Mouse (Mus musculus): ENCODE data around the gene Cacna1c. TPM values are rescaled to one million over a fixed set of nuclear protein-coding genes. Genes with fewer than 3 reads are reported as not detected.
A peak's percentile ranks its signal among the peaks of the same experiment; 100 is the strongest.
"Not testable (repeated sequence)": the region's sequence is repeated elsewhere in the genome, so short reads cannot be mapped to it uniquely, and the experiment has no call there.

Gene Cacna1c
- polyA plus RNA-seq, 1 experiment from 2014 or later = 8.7 TPM

DNA sequence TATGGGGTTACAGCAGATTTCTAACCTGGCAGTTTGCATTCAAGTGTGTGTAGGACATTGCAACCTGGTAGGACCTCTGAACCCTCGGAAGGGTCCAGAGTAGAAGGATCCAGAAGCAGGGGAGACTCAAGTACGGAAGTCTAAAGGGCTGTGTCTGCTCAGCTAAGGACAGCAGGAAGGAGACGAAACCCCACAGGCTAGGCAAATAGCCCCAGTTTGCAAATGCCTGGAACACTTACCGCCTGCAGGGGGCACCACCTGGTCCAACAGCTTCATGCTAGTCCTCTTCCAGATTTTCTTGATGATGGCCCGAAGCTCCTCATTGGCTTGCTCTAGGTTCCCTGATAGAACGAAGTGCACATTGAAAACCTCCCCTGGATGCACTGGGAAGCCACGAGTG is 590.2 kb downstream of the Cacna1c start:
- no peak overlapping the region for H3K4me2 ChIP-seq (ENCODE audit: low read depth, severe bottlenecking)
- no peaks in the 10 kb centered on the region for H3K9me3 ChIP-seq (ENCODE audit: control insufficient read depth, low read length)
- ATAC-seq (ENCODE audit: insufficient number of reproducible peaks, low FRiP score, low TSS enrichment, low read depth) = no peak
- no peak for DNase-seq (ENCODE audit: low spot score)
- WGBS = 73% methylated on average over 7 of the region's 7 CpGs
- H3K27me3 ChIP-seq (ENCODE audit: control insufficient read depth, insufficient read depth, low read length) = no peaks in the 10 kb centered on the region
- H3K4me1 ChIP-seq (ENCODE audit: control insufficient read depth, insufficient read depth, low read length) = no peaks in the 10 kb centered on the region
- no peak overlapping the region for H3K9ac ChIP-seq (ENCODE audit: low read length)
- no peaks in the 10 kb centered on the region for H3K36me3 ChIP-seq (ENCODE audit: control insufficient read depth, insufficient read depth, low read length)
- H3K27ac ChIP-seq (replicated peaks; ENCODE audit: low read depth, low read length) = no peak overlapping the region
- H3K4me3 ChIP-seq (ENCODE audit: low read depth, low read length) = no peak overlapping the region

DNA sequence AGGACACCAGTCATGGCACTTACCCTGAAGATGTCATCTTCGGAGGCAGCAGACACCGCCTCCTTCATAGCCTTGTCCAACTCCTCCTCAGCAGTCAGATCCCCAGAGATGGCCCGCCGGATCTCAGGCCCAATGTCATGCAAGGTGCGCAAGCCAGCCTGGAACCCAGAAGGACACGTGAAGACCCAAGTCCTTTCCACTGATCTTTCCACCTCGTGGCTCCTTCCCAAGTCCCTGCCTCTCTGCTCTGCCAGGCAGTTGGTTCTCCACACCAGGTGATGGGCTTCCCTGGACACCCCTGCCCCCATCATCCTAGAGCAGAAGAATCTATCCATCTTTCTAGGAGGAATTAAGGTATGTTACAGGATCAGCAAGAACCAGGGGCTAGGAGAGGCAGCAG is 592.4 kb downstream of the Cacna1c start:
- no peaks in the 10 kb centered on the region for H3K27me3 ChIP-seq (ENCODE audit: control insufficient read depth, insufficient read depth, low read length)
- no peak overlapping the region for H3K4me3 ChIP-seq (ENCODE audit: low read depth, low read length)
- no peaks in the 10 kb centered on the region for H3K9me3 ChIP-seq (ENCODE audit: control insufficient read depth, low read length)
- ATAC-seq (ENCODE audit: insufficient number of reproducible peaks, low FRiP score, low TSS enrichment, low read depth) (no peak), DNase-seq (ENCODE audit: low spot score) (no peak)
- H3K27ac ChIP-seq (replicated peaks; ENCODE audit: low read depth, low read length) = no peak overlapping the region
- WGBS = 94% methylated on average over 7 of the region's 7 CpGs
- no peak overlapping the region for H3K4me2 ChIP-seq (ENCODE audit: low read depth, severe bottlenecking)
- H3K9ac ChIP-seq (ENCODE audit: low read length) = no peak overlapping the region
- H3K36me3 ChIP-seq (ENCODE audit: control insufficient read depth, insufficient read depth, low read length) = no peaks in the 10 kb centered on the region
- no peaks in the 10 kb centered on the region for H3K4me1 ChIP-seq (ENCODE audit: control insufficient read depth, insufficient read depth, low read length)

DNA sequence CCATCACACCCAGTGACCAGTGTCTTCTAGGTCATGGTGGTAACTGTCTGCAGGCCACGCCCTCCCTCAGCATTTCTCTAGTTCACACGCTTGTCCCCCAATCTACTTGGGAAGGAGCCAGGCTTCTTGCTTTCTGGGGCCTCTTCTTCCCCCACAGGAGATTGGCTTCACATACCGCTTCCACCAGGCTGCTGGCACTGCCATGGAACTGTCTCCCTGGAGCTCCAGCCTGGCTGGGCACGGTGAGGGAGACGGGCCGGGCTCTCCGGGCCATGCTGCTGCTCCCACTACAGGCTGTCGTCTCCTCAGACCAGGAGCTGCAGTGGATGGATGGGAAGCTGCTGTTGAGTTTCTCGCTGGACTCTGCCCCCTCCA is 600.5 kb downstream of the Cacna1c start:
- H3K9me3 ChIP-seq (ENCODE audit: control insufficient read depth, low read length) = no peaks in the 10 kb centered on the region
- DNase-seq (ENCODE audit: low spot score) (no peak), ATAC-seq (ENCODE audit: insufficient number of reproducible peaks, low FRiP score, low TSS enrichment, low read depth) (no peak)
- WGBS = 79% methylated on average over 9 of the region's 9 CpGs
- H3K9ac ChIP-seq (ENCODE audit: low read length) = no peak overlapping the region
- 0 out of 2 replicates have a peak, but pooled peaks cover 3% of the 10 kb centered on the region for H3K4me1 ChIP-seq (ENCODE audit: control insufficient read depth, insufficient read depth, low read length)
- peaks cover 8% of the 10 kb centered on the region for H3K27me3 ChIP-seq (ENCODE audit: control insufficient read depth, insufficient read depth, low read length)
- H3K27ac ChIP-seq (replicated peaks; ENCODE audit: low read depth, low read length) = no peak overlapping the region
- no peak overlapping the region for H3K4me2 ChIP-seq (ENCODE audit: low read depth, severe bottlenecking)
- no peaks in the 10 kb centered on the region for H3K36me3 ChIP-seq (ENCODE audit: control insufficient read depth, insufficient read depth, low read length)
- no peak overlapping the region for H3K4me3 ChIP-seq (ENCODE audit: low read depth, low read length)

DNA sequence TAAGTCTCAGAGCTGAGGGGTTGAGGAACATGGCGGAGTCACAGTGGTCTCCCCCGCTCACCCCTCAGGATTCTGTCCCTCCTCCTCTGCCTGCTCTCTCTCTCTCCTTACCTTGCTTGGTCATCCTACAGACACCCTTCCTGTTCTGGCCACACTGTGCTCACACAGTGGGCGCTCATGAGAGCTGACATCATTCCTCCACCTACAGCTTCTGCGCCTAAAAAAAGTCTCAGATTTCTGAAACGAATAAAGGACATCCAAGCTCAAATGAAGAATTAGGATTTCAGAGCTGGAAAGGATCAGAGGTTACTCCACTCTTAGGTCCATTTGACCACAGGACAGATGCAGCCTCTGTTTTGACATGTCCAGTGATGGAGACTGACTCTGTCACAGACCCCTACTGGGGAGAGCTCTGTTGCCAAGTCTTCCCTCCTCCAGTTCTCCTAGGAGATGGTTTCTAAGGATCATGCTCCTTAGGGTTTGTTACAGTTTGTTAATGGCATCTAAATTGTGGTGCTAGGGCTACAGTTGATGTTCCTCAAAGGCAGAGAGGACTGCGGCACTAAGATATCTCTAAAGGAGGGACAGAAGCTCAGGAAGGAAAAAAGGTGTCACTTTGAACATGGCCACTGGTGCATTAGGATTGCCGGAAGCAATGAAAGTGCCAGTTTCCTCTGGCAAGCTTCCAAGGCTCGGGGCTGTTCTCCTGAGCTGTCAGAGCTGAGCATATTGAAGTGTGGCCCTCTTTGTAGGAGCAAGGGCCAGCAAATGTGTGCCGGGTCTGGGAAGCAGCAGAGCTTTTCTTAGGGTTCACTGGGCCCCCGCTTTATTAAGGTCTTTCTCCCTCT is 601.2 kb downstream of the Cacna1c start:
- no peak overlapping the region for H3K9ac ChIP-seq (ENCODE audit: low read length)
- whole genome bisulfite sequencing = 86% methylated on average over 10 of the region's 10 CpGs
- ATAC-seq (ENCODE audit: insufficient number of reproducible peaks, low FRiP score, low TSS enrichment, low read depth) (no peak), DNase-seq (ENCODE audit: low spot score) (no peak)
- H3K27ac ChIP-seq (replicated peaks; ENCODE audit: low read depth, low read length) = no peak overlapping the region
- no peaks in the 10 kb centered on the region for H3K36me3 ChIP-seq (ENCODE audit: control insufficient read depth, insufficient read depth, low read length)
- H3K4me2 ChIP-seq (ENCODE audit: low read depth, severe bottlenecking) = no peak overlapping the region
- 0 out of 2 replicates have a peak, but pooled peaks cover 3% of the 10 kb centered on the region for H3K4me1 ChIP-seq (ENCODE audit: control insufficient read depth, insufficient read depth, low read length)
- H3K27me3 ChIP-seq (ENCODE audit: control insufficient read depth, insufficient read depth, low read length) = peaks cover 8% of the 10 kb centered on the region
- no peaks in the 10 kb centered on the region for H3K9me3 ChIP-seq (ENCODE audit: control insufficient read depth, low read length)
- H3K4me3 ChIP-seq (ENCODE audit: low read depth, low read length) = no peak overlapping the region

DNA sequence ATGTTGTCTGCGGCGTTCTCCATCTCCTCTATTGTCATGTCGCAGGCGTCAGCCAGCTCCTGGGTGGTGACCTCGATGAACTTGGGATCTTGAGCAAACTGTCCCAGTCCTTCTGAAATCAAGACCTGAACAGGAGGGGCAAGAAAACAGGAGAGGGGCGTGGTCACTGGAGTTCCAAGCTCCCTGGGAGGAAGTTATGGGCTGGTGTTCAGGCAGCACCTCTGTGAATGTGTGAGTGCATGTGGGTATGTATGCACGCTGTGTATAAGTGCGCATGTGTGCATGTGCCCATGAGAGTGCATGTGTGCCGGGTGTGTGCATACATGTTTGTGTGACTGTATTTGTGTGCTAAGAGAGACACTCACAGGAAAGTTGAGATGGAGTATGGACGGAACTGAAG is 602.1 kb downstream of the Cacna1c start:
- peak overlapping the region; percentile 26 for H3K4me3 ChIP-seq (ENCODE audit: low read depth, low read length)
- 39% methylated on average over 10 of the region's 10 CpGs for WGBS
- DNase-seq (ENCODE audit: low spot score) (peak; percentile 41), ATAC-seq (ENCODE audit: insufficient number of reproducible peaks, low FRiP score, low TSS enrichment, low read depth) (no peak)
- H3K36me3 ChIP-seq (ENCODE audit: control insufficient read depth, insufficient read depth, low read length) = no peaks in the 10 kb centered on the region
- peaks cover 8% of the 10 kb centered on the region for H3K27me3 ChIP-seq (ENCODE audit: control insufficient read depth, insufficient read depth, low read length)
- H3K9ac ChIP-seq (ENCODE audit: low read length) = no peak overlapping the region
- 0 out of 2 replicates have a peak, but pooled peaks cover 3% of the 10 kb centered on the region for H3K4me1 ChIP-seq (ENCODE audit: control insufficient read depth, insufficient read depth, low read length)
- H3K27ac ChIP-seq (replicated peaks; ENCODE audit: low read depth, low read length) = no peak overlapping the region
- peak overlapping the region; percentile 52 for H3K4me2 ChIP-seq (ENCODE audit: low read depth, severe bottlenecking)
- H3K9me3 ChIP-seq (ENCODE audit: control insufficient read depth, low read length) = no peaks in the 10 kb centered on the region

DNA sequence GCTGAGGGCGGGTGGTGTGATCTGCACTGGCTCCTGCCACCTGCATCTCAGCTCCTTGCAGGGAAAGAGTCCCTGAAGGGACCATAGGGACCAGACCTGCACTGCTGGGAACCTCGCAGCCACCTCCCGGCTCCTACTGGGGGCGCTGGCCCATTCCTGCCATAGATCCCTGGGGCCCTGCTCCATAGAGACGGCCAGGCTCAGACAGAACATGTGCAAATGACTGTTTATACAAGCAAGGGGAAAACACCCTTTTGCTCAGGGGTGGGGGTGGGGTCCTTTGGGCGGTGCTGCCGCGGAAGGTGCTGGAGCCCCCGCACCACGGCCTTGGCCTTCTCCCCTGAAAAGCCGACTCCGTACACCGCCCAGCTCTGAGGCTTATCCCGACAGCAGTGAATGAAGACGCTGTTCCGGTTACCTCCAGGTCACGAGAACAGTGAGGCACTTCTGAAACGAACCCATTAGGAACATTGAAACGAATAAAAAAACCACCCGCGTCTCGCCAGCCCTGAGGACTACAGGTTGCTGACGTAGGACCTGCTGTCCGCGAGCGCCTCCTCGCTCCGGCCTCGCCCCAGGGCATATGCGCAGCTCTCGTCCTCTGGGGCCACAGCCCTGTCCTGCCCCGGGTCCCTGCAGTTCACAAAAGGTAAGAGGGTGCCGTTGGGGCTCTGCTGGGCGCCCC is 602.7 kb downstream of the Cacna1c start:
- Histone ChIP-seq H3K27ac (replicated peaks; ENCODE audit: low read depth, low read length) (no peak overlapping the region), H3K4me2 (ENCODE audit: low read depth, severe bottlenecking) (peak overlapping the region; percentile 52), H3K27me3 (ENCODE audit: control insufficient read depth, insufficient read depth, low read length) (peaks cover 8% of the 10 kb centered on the region), H3K36me3 (ENCODE audit: control insufficient read depth, insufficient read depth, low read length) (no peaks in the 10 kb centered on the region), H3K9me3 (ENCODE audit: control insufficient read depth, low read length) (no peaks in the 10 kb centered on the region), H3K4me1 (ENCODE audit: control insufficient read depth, insufficient read depth, low read length) (0 out of 2 replicates have a peak, but pooled peaks cover 3% of the 10 kb centered on the region), H3K4me3 (ENCODE audit: low read depth, low read length) (peak overlapping the region; percentile 26), H3K9ac (ENCODE audit: low read length) (no peak overlapping the region)
- no peak; the same call in 1 of the 2 replicates for ATAC-seq (ENCODE audit: insufficient number of reproducible peaks, low FRiP score, low TSS enrichment, low read depth)
- DNase-seq (ENCODE audit: low spot score) = peak; percentile 46
- WGBS = 4% methylated on average over 34 of the region's 34 CpGs

DNA sequence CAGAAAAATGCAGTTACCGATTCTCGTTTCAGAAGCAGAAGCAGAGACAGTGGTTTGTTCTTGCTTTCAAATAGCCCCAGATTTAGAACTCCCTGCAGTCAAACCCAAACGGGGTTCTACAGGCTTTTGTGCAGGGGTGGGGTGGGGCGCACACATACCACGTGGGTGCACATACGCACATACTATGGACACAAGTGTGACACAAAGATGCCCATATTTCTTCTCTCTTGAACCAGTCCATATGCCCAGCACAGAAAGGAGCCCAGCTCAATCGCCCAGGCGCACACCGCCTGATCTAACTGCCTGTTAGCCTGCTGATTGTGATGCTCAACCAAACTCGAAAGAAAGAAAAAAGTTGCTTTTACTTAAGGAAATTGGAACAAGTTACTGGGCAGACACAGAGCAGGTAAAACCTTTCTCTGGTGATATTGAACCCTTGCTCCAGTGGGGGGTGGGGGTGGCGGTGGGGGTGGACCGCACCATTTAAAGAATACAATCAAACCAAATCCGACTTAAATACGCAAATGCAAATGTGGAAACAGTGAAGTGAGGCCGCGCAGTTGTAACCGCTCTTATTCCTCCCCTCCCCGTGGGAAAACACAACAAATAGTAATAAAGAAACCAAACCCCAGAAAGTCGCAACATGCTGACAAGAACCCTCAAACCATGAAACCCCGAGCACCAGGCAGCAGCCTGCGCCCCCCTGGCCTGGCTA is 603.4 kb downstream of the Cacna1c start:
- Histone ChIP-seq H3K36me3 (ENCODE audit: control insufficient read depth, insufficient read depth, low read length) (no peaks in the 10 kb centered on the region), H3K9ac (ENCODE audit: low read length) (no peak overlapping the region), H3K9me3 (ENCODE audit: control insufficient read depth, low read length) (no peaks in the 10 kb centered on the region), H3K4me2 (ENCODE audit: low read depth, severe bottlenecking) (peak overlapping the region; percentile 52), H3K27ac (replicated peaks; ENCODE audit: low read depth, low read length) (no peak overlapping the region), H3K4me1 (ENCODE audit: control insufficient read depth, insufficient read depth, low read length) (0 out of 2 replicates have a peak, but pooled peaks cover 3% of the 10 kb centered on the region), H3K4me3 (ENCODE audit: low read depth, low read length) (peak overlapping the region; percentile 26; the same call in 1 of the 2 replicates), H3K27me3 (ENCODE audit: control insufficient read depth, insufficient read depth, low read length) (peaks cover 8% of the 10 kb centered on the region)
- DNase-seq (ENCODE audit: low spot score) = no peak
- 32% methylated on average over 21 of the region's 21 CpGs for whole genome bisulfite sequencing
- ATAC-seq (ENCODE audit: insufficient number of reproducible peaks, low FRiP score, low TSS enrichment, low read depth) = no peak; the same call in 1 of the 2 replicates

DNA sequence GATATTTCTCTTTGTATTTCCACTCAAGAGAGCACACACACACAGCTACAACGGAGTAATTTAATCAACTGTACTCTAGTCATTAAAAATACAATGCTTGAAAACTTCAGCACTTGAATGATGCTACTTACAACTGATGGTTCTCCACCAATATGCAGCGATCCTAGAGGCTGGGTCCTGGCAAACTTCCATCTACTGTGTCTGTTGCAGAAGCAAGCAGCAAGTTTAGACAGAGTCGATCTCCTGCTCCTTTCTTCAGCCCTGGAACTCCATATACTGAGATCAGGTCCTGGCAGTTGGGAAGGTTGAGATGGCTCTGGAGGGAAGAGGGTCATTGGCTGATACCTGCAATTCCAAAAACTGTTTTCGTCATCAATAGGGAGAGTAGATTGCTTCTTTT is 617.5 kb downstream of the Cacna1c start:
- H3K27ac ChIP-seq (replicated peaks; ENCODE audit: low read depth, low read length); H3K9ac ChIP-seq (ENCODE audit: low read length); H3K36me3 ChIP-seq (ENCODE audit: control insufficient read depth, insufficient read depth, low read length); H3K9me3 ChIP-seq (ENCODE audit: control insufficient read depth, low read length); ATAC-seq (ENCODE audit: insufficient number of reproducible peaks, low FRiP score, low TSS enrichment, low read depth); H3K4me3 ChIP-seq (ENCODE audit: low read depth, low read length); DNase-seq (ENCODE audit: low spot score); H3K4me2 ChIP-seq (ENCODE audit: low read depth, severe bottlenecking); H3K27me3 ChIP-seq (ENCODE audit: control insufficient read depth, insufficient read depth, low read length); H3K4me1 ChIP-seq (ENCODE audit: control insufficient read depth, insufficient read depth, low read length): not testable (repeated sequence)
- 87% methylated on average over 4 of the region's 4 CpGs for WGBS

Measured in limb, embryonic 11.5 days (tissue).